Mouse (Mus musculus) liver, embryonic 14.5 days (tissue): ENCODE results near the gene Cyp2c40.
"Not testable (repeated sequence)": the region's sequence is repeated elsewhere in the genome, so short reads cannot be mapped to it uniquely, and the experiment has no call there.

Experiments used
- CTCF ChIP-seq: IDR thresholded peaks from 2 replicates; pipeline ENCODE4 v1.5.1; 2016; ENCODE audit warnings: antibody characterized with exemption, low read depth, control low read depth
- EP300 ChIP-seq: IDR thresholded peaks from 2 replicates; pipeline ENCODE4 v1.6.1; 2016; ENCODE audit warnings: antibody characterized with exemption, low read depth

DNA sequence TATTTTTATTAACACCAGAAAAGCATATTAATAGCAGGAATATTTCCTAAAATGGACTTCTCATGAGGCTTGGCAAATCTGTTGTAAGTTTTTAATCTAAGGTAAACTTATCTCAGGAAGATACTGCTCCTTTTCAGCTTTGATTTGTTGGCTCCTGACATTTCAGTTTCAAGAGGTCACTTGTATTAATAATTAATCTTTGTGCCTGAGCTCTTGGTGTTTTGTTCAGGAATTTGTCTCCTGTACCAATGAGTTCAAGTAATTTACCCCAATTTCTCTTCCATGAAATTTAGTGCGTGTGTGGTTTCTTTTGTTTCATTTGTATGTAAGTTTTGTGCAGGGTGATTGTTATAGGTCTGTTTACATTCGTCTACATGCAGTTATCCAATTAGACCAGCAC lies 8.3 kb upstream of the Cyp2c40 start:
- not testable (repeated sequence) for TF ChIP-seq CTCF, EP300
